Mouse (Mus musculus) midbrain, embryonic 16.5 days (tissue): ENCODE results near the gene Tex52. TPM values are rescaled to one million over a fixed set of nuclear protein-coding genes. Genes with fewer than 3 reads are reported as not detected.

Experiments
- ATAC-seq: fragments of 200-750 bp; cut with Nextera tagmentation; 2 replicates; pipeline ENCODE4 v1.8.0; 2017; ENCODE audit warnings: moderate TSS enrichment
- H3K27ac ChIP-seq: fragments of 300-500 bp; sonication (generic); 2 replicates; pipeline ENCODE4 v1.5.1; 2014; ENCODE audit warnings: mild to moderate bottlenecking, low read length, mixed read lengths
- H3K27me3 ChIP-seq: fragments of 300-500 bp; sonication (generic); 2 replicates; pipeline ENCODE4 v1.6.1; 2014; ENCODE audit warnings: low read depth, low read length, mixed read lengths; ENCODE audit not compliant: control insufficient read depth, insufficient read depth
- H3K36me3 ChIP-seq: fragments of 300-500 bp; sonication (generic); 2 replicates; pipeline ENCODE4 v1.6.1; 2014; ENCODE audit warnings: mild to moderate bottlenecking, low read length, moderate library complexity, mixed read lengths; ENCODE audit not compliant: control insufficient read depth, insufficient read depth
- H3K4me1 ChIP-seq: fragments of 300-500 bp; sonication (generic); 2 replicates; pipeline ENCODE4 v1.6.1; 2014; ENCODE audit warnings: mild to moderate bottlenecking, low read length, mixed read lengths; ENCODE audit not compliant: control insufficient read depth, insufficient read depth
- H3K4me2 ChIP-seq: fragments of 300-500 bp; sonication (generic); 2 replicates; pipeline ENCODE4 v1.6.1; 2014; ENCODE audit warnings: mild to moderate bottlenecking, low read length, mixed read lengths
- H3K4me3 ChIP-seq: fragments of 300-500 bp; sonication (generic); 2 replicates; pipeline ENCODE4 v1.5.1; 2014; ENCODE audit warnings: low read depth, mild to moderate bottlenecking, low read length, moderate library complexity, mixed read lengths
- H3K9ac ChIP-seq: fragments of 300-500 bp; sonication (generic); 2 replicates; pipeline ENCODE4 v1.6.1; 2014; ENCODE audit warnings: low read depth, low read length, mixed read lengths
- H3K9me3 ChIP-seq: fragments of 300-500 bp; sonication (generic); replicated peaks from 2 replicates; pipeline ENCODE4 v1.6.1; 2014; ENCODE audit warnings: mild to moderate bottlenecking, low read length, mixed read lengths; ENCODE audit not compliant: control insufficient read depth, poor library complexity, severe bottlenecking
- WGBS: fragments of 180-500 bp; shearing (Covaris S2); extraction: QIAGEN DNeasy Blood & Tissue Kit; methylation state at CpG from one replicate; pipeline ENCODE4 v1.1.7; 2014; 5-methylcytosine and 5-hydroxymethylcytosine counted together
- polyA plus RNA-seq: library from polyadenylated mRNA; unstranded; fragments of >200 nt; fragmentation: Nextera tagmentation; extraction: Ambion mirVana; gene quantifications from 2 replicates; pipeline ENCODE4 v1.2.1, GENCODE M21; 2015

Gene Tex52
- polyA plus RNA-seq, 1 experiment from 2014 or later, result 0.70 TPM

DNA sequence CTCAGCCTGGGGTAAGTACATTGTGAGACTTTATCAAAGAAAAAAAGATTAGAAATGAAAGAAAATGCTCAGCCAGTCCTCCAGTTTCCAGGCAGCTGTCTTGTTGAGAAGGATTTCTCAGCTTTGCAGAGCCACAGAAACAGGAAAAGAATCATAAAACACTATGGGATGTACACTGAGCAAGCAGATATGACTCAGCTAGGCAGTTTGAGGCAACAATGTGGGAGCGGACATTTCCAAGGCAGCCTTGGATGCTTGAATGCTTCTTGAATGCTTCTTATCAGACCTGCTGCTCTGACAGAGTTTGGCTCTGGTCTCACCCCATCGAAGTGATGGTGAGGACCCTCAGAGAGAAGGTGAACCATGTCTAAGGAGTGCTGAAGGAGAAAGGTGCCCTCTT is 45.8 kb downstream of the Tex52 start:
- H3K9me3 ChIP-seq, result no peaks in the 10 kb centered on the region
- WGBS, result 88% methylated on average over 2 of the region's 2 CpGs
- H3K4me1 ChIP-seq, result peaks cover 3% of the 10 kb centered on the region; the same call in 1 of the 2 replicates
- H3K27ac ChIP-seq, result no peak overlapping the region
- H3K9ac ChIP-seq, result no peak overlapping the region
- H3K27me3 ChIP-seq, result no peaks in the 10 kb centered on the region
- H3K4me2 ChIP-seq, result no peak overlapping the region
- no peaks in the 10 kb centered on the region for H3K36me3 ChIP-seq
- ATAC-seq, result no peak
- no peak overlapping the region for H3K4me3 ChIP-seq

GRCm38 (mm10) chr6:128421480-128421879 is 46.2 kb downstream of the Tex52 start:
- H3K4me3 ChIP-seq, result no peak overlapping the region
- H3K27me3 ChIP-seq, result no peaks in the 10 kb centered on the region
- H3K27ac ChIP-seq, result no peak overlapping the region
- peaks cover 3% of the 10 kb centered on the region; the same call in 1 of the 2 replicates for H3K4me1 ChIP-seq
- ATAC-seq, result no peak
- H3K36me3 ChIP-seq, result no peaks in the 10 kb centered on the region
- no peak overlapping the region for H3K9ac ChIP-seq
- 93% methylated on average over 3 of the region's 3 CpGs for WGBS
- H3K9me3 ChIP-seq, result no peaks in the 10 kb centered on the region
- no peak overlapping the region for H3K4me2 ChIP-seq

DNA sequence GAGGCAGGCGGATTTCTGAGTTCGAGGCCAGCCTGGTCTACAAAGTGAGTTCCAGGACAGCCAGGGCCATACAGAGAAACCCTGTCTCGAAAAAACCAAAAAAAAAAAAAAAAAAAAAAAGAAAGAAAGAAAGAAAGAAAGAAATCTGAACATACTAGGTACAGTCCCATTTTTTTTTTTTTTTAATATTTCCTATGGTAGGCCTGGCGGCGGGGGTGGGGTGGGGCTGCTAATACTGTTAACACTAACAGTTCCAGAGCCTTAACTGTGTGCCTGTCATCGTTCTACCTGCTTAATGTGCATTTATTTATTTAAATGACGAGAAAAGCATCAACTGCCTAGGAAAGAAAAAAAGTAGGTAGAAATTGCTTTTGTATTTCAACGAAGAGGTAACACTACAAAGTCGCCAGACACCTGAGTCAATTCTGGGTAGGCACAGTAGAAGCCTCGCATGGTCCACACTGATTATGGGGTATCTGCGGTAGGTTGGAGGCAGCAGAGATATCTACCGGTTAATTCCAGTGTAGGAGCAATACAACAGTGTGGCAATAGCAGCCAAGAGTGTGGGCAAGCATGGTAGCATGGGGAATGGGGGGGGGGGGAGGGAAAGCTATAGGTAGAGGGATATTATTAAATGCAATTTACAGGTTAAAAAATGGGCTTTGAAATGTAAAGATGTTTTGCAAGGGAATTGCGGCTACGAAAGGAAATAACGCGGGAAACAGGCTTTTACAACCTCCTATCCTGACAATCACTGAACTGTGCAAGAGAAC is 48.4 kb downstream of the Tex52 start:
- Histone ChIP-seq H3K9me3 (no peaks in the 10 kb centered on the region), H3K4me3 (peak overlapping the region; percentile 60), H3K27ac (peak overlapping the region; percentile 99), H3K9ac (peak overlapping the region; percentile 80), H3K36me3 (peaks cover 1% of the 10 kb centered on the region; the same call in 1 of the 2 replicates), H3K4me1 (peaks cover 3% of the 10 kb centered on the region; the same call in 1 of the 2 replicates), H3K4me2 (peak overlapping the region; percentile 73), H3K27me3 (no peaks in the 10 kb centered on the region)
- 39% methylated on average over 14 of the region's 16 CpGs for WGBS
- ATAC-seq, result peak; percentile 55

- H3K9ac ChIP-seq, result peak within 1 kb of the TSS; percentile 80
- H3K4me3 ChIP-seq, result peak within 1 kb of the TSS; percentile 60
- peak within 1 kb of the TSS; percentile 73 for H3K4me2 ChIP-seq
- H3K9me3 ChIP-seq, result no peaks in the 10 kb centered on the region
- 0% methylated on average over 42 of the region's 42 CpGs for WGBS
- ATAC-seq, result peak; percentile 95
- peak within 1 kb of the TSS; percentile 99 for H3K27ac ChIP-seq
- peaks cover 5% of the 10 kb centered on the region; the same call in 1 of the 2 replicates for H3K36me3 ChIP-seq
- H3K27me3 ChIP-seq, result no peaks in the 10 kb centered on the region
- peaks cover 3% of the 10 kb centered on the region; the same call in 1 of the 2 replicates for H3K4me1 ChIP-seq
Observed at GRCm38 (mm10) chr6:128424269-128425019, 49.2 kb downstream of the Tex52 start, which contains the start of gene Itfg2. Gene Itfg2, minus strand, starts transcription at chr6:128424931.

DNA sequence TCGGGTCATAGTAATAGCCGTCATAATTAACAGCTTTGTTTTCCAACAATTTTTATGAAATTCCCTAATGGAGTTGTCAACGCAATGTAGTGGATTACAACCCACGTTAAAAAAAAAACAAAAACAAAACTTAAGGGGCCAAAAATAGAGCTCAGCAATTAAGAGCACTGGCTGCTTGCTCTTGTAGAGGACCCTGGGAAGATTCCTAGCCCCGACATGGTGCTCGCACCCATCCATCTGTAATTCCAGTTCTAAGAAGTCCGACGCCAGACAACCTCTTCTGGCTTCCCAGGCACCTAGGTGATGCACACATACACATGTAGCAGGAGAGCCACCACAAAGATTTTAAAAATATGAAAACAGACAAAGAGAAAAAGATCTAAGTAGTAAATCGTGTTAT is 49.8 kb downstream of the Tex52 start:
- peak overlapping the region; percentile 73 for H3K4me2 ChIP-seq
- peak; percentile 4; the same call in 1 of the 2 replicates for ATAC-seq
- 22% methylated on average over 9 of the region's 9 CpGs for whole genome bisulfite sequencing

DNA sequence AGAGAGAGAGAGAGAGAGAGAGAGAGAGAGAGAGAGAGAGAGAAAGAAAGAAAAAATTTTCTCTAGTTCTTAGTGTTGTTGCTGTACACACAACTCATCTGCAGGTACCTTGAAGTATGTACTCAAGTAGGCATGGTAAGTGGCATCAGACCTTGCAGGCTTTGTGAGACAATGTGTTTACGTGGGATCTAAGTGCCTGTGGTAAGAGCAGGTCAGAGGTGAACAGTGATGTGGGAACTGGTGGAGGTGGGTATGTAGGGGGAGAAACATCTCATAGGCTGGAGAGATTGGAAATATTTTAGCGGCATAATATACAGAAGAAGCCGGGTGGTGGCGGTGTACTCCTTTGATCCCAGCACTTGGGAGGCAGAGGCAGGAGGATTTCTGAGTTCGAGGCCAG is 52.3 kb downstream of the Tex52 start:
- no peak for ATAC-seq
- Histone ChIP-seq H3K4me1 (no peaks in the 10 kb centered on the region; the same call in 1 of the 2 replicates), H3K4me3 (no peak overlapping the region), H3K9ac (no peak overlapping the region), H3K27me3 (no peaks in the 10 kb centered on the region), H3K9me3 (no peaks in the 10 kb centered on the region), H3K36me3 (peaks cover 30% of the 10 kb centered on the region), H3K4me2 (no peak overlapping the region), H3K27ac (no peak overlapping the region)
- 93% methylated on average over 5 of the region's 5 CpGs for WGBS

More for the DNA sequence above, 49.8 kb downstream of the Tex52 start:
- H3K9me3 ChIP-seq, result no peaks in the 10 kb centered on the region
- H3K4me3 ChIP-seq, result peak overlapping the region; percentile 60
- peaks cover 9% of the 10 kb centered on the region for H3K36me3 ChIP-seq
- peaks cover 3% of the 10 kb centered on the region; the same call in 1 of the 2 replicates for H3K4me1 ChIP-seq
- H3K27ac ChIP-seq, result peak overlapping the region; percentile 99
- H3K9ac ChIP-seq, result peak overlapping the region; percentile 80
- no peaks in the 10 kb centered on the region for H3K27me3 ChIP-seq

DNA sequence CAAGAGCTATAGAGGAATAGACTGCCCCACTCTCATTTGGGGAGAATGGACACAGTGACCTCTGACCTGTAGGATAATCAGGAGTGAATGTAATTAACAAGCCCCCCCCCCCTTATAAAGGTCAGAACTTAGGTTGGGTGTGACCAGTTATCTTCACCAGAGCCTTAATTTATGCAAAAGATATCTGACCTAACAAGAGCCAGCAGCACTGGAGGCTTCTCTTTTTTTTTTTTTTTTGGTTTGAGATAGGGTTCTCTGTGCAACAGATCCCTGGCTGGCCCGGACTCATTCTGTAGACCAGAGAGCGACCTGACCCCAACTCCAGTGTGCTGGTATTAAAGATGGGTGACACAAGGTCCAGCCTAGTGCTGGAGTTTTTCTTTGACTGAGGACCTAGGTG is 54.0 kb downstream of the Tex52 start:
- H3K4me3 ChIP-seq, result no peak overlapping the region
- H3K9ac ChIP-seq, result no peak overlapping the region
- H3K27me3 ChIP-seq, result no peaks in the 10 kb centered on the region
- H3K9me3 ChIP-seq, result no peaks in the 10 kb centered on the region
- WGBS, result 95% methylated on average over 2 of the region's 2 CpGs
- H3K36me3 ChIP-seq, result peaks cover 47% of the 10 kb centered on the region
- ATAC-seq, result no peak
- no peak overlapping the region for H3K27ac ChIP-seq
- no peak overlapping the region for H3K4me2 ChIP-seq
- no peaks in the 10 kb centered on the region; the same call in 1 of the 2 replicates for H3K4me1 ChIP-seq

DNA sequence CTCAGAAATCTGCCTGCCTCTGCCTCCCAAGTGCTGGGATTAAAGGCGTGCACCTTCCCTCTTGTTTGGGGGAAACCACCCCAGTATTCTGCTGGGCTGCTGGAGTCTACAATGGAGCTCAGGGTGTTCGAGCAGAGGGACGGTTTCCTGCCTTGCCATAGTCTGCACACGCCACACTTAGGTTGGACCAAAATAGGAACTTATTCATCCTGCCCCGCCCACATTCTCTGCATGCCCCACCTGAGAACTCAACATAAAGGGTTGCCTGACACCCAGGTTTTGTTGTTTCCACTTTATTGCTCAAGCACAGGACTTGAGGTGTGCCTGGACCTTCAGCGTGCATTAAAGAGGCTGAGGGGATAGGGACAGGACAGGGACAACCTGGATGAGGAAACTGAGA is 54.6 kb downstream of the Tex52 start:
- peaks cover 47% of the 10 kb centered on the region for H3K36me3 ChIP-seq
- no peaks in the 10 kb centered on the region for H3K27me3 ChIP-seq
- H3K9ac ChIP-seq, result no peak overlapping the region
- no peak overlapping the region for H3K27ac ChIP-seq
- H3K4me2 ChIP-seq, result no peak overlapping the region
- H3K4me1 ChIP-seq, result no peaks in the 10 kb centered on the region; the same call in 1 of the 2 replicates
- no peaks in the 10 kb centered on the region for H3K9me3 ChIP-seq
- 94% methylated on average over 6 of the region's 6 CpGs for WGBS
- no peak overlapping the region for H3K4me3 ChIP-seq
- ATAC-seq, result no peak
